Mouse (Mus musculus) heart, postnatal 4 days (tissue): ENCODE measurements around the gene Plppr1. TPM values are rescaled to one million over a fixed set of nuclear protein-coding genes. Genes with fewer than 3 reads are reported as not detected.
"Not testable (repeated sequence)": the region's sequence is repeated elsewhere in the genome, so short reads cannot be mapped to it uniquely, and the experiment has no call there.

Experiments used
- DNase-seq: peaks from one replicate; pipeline ENCODE4 v3.0.0; 2021
- total RNA-seq, 2 experiments: library from RNA; stranded (reverse); gene quantifications; 2 replicates each; pipeline ENCODE4 v1.2.3; 2021

Gene Plppr1
- total RNA-seq, 2 experiments from 2014 or later: 4.0 to 4.4 TPM

GRCm38 (mm10) chr4:49233032-49233406 lies 173.9 kb downstream of the Plppr1 start:
- no peak for DNase-seq

DNA sequence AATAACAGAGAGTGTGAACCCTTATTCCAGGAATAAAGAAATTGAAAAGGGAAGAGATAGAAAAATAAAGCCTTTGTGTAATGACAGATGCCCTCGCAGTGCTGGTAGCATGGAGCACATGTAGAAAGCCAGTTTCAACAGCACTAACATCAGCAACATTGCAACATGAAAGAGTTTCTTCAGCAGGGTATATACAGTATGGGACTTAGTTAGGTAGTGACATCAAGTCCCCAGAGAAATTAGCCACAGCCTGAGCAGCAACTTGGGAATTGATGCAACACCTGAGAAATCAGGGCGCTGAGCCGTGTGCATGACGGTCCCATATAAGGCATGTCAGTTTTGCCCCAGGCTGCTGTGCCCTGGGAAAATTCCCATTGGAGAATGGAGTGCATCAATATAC lies 179.0 kb downstream of the Plppr1 start:
- DNase-seq: no peak

DNA sequence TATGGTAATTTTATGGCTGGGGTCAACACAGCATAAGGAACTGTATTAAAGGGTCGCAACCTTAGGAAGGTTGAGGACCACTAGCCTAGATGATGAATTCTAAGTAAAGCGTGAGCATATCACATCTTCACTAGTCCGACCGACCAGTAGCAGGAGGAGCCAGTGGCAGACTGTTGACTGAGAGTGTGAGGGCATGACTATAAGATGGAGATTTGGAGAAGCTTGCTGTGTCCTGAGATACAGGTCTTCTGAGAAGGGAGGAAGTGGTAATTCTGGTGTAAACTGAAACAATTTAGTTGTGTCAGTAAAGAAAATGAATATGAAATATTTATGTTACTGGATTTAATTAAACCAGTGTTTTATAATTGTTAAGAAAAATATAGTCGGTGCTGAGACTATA lies 180.4 kb downstream of the Plppr1 start:
- DNase-seq: no peak

DNA sequence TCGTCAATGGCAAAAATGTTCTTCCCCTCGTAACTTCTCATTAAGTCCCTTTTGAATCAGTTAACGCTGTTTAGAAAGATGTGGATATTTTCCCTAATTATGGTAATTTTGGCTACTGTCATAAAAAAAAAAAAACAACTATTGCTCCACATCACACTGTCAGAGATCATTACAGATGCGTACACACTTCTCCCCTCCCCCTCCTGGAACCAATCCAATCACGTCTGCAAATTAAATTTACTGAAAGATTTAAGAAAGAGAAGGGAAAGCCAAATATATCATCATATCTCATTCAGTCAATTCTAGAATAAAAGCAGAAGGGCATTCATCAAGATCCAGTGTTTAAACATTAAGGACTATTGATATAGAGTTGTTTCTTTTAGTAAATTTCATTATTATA lies 185.7 kb downstream of the Plppr1 start:
- no peak for DNase-seq

GRCm38 (mm10) chr4:49245274-49245673 lies 186.2 kb downstream of the Plppr1 start:
- DNase-seq: no peak

- no peak for DNase-seq
Measured at GRCm38 (mm10) chr4:49251262-49251661, 192.2 kb downstream of the Plppr1 start.

DNA sequence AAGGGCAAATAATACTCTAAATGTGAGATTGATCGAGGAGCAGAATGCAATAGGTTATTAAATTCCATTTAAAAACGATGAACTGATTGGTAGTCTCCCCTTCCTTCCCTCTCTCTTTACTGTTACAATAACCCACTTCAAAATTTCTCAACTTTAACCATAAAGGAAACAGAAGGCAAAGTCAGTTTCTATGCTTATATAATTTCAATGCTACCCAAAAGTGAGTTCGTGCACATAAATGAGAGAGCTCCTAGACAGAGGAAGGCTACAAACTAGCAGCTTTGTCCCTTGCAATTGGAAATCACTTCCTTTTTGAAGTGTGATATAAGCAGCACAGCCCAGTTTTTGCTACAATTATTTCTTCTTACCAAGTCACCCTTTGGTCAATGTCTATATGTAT lies 193.1 kb downstream of the Plppr1 start:
- no peak for DNase-seq

GRCm38 (mm10) chr4:49278515-49278914 lies 219.4 kb downstream of the Plppr1 start:
- DNase-seq: no peak

GRCm38 (mm10) chr4:49284692-49285291 lies 225.7 kb downstream of the Plppr1 start:
- no peak for DNase-seq

DNA sequence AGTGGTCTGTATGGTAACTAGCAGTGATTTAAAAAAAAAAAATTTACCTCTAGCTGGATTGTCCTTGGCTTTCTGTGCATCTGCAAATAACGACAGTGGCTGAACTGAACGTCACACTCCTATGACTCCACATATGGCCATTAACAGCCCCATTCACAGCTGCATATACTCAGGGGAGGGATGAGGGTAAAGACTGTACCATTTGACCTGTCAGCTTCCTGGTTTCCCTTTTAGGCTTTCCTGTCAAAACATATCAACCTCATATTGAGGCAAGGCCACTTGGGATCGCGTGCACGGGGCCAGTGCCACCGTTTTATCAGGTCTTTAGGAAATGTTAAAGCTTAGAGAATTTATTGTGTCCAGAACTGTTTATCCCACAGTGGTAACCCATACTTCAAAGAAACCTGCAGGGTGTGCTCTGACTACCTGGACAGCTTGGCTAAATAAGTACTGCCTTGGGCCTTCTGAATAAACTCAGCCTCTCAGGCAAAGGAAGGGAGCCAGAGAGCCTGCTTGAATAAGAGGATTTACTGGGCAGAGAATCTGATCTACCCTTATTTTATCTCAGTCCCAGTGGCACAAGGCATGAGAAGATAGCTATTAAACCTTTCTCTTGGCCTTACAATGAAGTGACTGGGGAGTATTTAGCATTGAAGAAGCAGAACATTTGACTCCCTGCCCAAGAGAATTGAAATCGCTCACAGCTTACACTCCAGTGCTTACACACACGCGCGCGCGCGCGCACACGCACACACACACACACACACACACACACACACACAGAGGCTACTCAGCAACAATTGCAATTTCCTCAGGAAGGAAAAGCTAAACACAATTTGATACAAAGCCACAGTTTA lies 226.5 kb downstream of the Plppr1 start:
- no peak for DNase-seq

DNA sequence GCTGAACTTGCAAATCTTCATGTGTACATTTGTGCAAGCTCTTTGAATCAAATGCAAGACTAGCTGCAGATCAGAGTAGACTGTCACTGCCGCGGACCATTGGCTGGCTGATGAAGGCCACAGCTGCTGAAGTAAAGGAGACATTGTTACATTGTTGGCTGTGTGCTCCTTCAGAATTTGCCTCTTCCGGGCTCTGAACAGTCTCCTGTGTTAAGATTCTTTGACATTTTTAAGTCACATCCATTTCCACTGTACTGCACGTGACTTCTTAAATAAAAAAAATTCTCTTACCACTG lies 227.1 kb downstream of the Plppr1 start:
- no peak for DNase-seq

DNA sequence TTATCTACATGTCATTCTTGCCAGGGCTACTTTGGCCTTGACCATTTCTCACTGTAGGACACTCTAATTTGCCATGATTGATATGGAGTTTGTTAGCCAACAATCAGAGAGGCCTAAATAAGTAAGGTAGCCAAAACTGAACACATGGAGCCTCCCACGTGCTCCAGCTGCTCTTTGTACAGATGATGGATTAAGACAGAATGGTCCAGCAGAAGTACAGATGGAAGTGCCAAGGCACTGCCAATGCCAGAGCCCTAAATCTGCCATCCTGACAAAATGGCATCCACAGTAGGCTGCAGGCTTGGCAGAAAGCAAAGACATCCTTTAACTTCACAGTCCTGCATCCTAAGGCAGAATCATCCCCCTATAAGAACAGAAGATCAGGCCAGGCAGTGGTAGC lies 237.4 kb downstream of the Plppr1 start:
- no peak for DNase-seq

- no peak for DNase-seq
Measured at GRCm38 (mm10) chr4:49299576-49299975, 240.5 kb downstream of the Plppr1 start.

DNA sequence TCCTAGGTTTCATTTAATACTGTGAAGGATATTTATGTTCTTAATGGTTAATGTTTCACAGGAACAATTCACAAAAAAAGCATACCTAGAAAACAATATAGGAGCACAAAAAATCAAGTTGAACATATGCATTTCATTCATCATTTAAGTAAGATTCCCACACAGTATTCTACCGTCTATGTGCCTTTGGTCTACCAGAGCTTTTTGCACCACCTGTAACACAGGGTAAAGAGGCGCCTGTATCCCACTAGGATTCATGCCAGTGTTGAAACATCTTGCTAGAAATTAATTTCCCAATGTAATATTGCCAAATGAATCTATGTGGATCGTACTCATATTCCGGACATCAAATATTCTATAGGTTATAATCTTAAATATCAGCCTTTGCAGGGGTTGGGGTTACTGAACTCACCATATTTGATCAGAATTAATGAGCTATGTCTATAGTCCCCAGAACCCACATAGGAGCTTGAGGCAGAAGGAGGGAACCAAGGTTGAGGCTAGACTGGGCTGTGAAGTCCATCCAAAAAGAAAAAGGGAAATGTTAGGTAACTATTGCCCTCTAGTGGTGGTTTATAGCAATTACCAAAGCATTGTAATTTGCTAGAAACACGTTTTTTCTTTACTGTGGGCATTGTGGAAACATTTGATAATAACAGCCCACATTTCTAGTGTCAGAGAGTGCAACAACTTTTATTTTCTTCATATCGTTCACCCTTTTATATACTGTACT lies 263.0 kb downstream of the Plppr1 start:
- no peak for DNase-seq

GRCm38 (mm10) chr4:49337949-49338348 lies 278.9 kb downstream of the Plppr1 start:
- DNase-seq: not testable (repeated sequence)

DNA sequence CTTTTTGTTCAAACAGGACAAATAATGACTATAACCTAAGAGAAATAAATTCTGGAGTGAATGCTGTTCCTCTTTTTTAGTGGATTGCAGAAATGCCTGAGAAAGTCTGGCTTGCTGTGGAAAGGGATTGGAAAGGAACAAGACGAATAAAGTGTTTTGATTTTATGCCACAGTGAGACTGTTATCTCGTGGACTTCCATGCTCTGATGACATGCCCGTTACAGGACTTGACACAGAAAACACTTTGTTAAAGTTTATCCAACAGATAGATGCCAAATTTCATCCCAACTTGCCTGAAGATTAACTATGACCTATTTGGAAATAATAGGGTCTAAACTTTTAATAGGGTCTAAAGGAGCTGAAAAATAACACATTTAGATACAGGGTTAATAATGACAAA lies 281.0 kb downstream of the Plppr1 start:
- not testable (repeated sequence) for DNase-seq

GRCm38 (mm10) chr4:49348001-49348400 lies 288.9 kb downstream of the Plppr1 start:
- DNase-seq: not testable (repeated sequence)

DNA sequence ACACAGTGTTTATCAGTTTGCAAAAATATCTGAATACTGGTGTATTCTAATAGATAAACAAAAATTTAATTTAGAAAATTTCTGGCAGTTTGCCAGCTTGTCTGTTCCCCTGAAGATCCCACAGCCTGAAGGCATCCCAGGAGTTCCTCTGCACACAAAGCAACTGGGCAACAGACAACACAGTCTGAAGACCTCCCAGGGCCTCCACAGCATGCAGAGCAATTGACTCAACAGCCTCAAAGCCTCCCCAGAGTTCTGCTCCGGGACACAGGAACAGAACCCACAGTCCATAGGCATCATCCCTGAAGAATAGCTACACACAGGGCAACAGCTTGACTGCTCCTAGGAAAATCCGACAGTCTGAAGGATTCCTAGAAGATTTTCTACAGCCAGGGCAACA lies 289.6 kb downstream of the Plppr1 start:
- no peak for DNase-seq

- DNase-seq: no peak
Measured at GRCm38 (mm10) chr4:49350470-49350869, 291.4 kb downstream of the Plppr1 start.

- no peak for DNase-seq
Measured at GRCm38 (mm10) chr4:49357097-49357496, 298.0 kb downstream of the Plppr1 start.

DNA sequence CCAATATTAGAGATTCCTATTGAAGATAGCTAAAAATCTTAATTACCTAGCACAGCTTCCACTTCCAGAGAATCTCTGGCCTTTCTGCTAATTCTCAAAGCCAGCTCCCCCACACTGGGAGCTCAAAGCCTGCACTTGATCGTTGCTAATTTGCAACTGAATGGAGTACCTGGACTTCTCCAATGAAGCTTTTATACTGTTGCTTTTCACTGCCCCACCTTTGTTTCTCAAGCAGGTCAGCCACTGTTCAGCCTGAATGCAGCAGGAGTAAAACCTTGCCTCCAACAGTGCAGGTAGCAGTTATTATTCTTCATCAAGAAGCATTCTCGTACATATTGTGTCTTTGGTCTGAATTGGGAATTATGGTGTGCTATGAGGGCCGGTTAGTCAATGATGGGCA lies 309.0 kb downstream of the Plppr1 start:
- DNase-seq: not testable (repeated sequence)

GRCm38 (mm10) chr4:49383576-49384318 lies 324.7 kb downstream of the Plppr1 start:
- not testable (repeated sequence) for DNase-seq

DNA sequence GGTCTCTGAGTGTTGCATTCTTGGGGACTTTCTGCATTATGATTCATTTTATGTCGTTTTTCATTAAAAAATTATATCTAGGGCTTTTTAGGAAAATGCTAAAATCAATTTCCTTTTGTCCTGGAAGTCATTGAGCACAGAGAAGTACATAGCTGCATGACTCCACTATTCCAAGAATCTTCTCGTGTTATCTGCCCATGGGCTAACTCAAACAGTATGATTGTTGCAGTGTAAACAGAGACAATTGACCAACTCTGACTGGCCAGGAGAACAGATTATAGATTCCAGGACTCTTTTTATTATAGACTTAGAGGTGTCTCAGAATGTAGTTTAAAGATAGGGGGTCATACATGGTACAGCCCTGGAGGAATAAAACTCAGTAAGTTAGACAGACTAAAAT lies 327.8 kb downstream of the Plppr1 start:
- DNase-seq: no peak
